Mouse (Mus musculus) R1 (cell line): ENCODE data around the gene Slc22a18.
"Not testable (repeated sequence)": the region's sequence is repeated elsewhere in the genome, so short reads cannot be mapped to it uniquely, and the experiment has no call there.

Experiments used
- DNase-seq: peaks from one replicate; pipeline ENCODE4 v3.0.0-alpha.2; 2018; ENCODE audit warnings: low read depth, low spot score

Gene Slc22a18

GRCm38 (mm10) chr7:143503926-143504325 is 30.4 kb downstream of the Slc22a18 start:
- DNase-seq = no peak

- DNase-seq = peak; percentile 59
Observed at GRCm38 (mm10) chr7:143505411-143505810, 31.9 kb downstream of the Slc22a18 start.

- peak; percentile 92 for DNase-seq
Observed at GRCm38 (mm10) chr7:143505823-143506222, 32.3 kb downstream of the Slc22a18 start.

- peak; percentile 46 for DNase-seq
Observed at GRCm38 (mm10) chr7:143506271-143506670, 32.7 kb downstream of the Slc22a18 start.

GRCm38 (mm10) chr7:143506675-143507074 is 33.1 kb downstream of the Slc22a18 start:
- DNase-seq = peak; percentile 87

- no peak for DNase-seq
Observed at GRCm38 (mm10) chr7:143509566-143509965, 36.0 kb downstream of the Slc22a18 start.

GRCm38 (mm10) chr7:143510593-143511334 is 37.2 kb downstream of the Slc22a18 start:
- DNase-seq = no peak

GRCm38 (mm10) chr7:143511335-143511712 is 37.8 kb downstream of the Slc22a18 start:
- no peak for DNase-seq

- DNase-seq = no peak
Observed at GRCm38 (mm10) chr7:143513763-143514415, 40.4 kb downstream of the Slc22a18 start.

GRCm38 (mm10) chr7:143514416-143514768 is 40.9 kb downstream of the Slc22a18 start:
- DNase-seq = no peak

GRCm38 (mm10) chr7:143519333-143519732 is 45.8 kb downstream of the Slc22a18 start:
- DNase-seq = peak; percentile 27

GRCm38 (mm10) chr7:143532410-143532809 is 58.9 kb downstream of the Slc22a18 start:
- no peak for DNase-seq

GRCm38 (mm10) chr7:143533284-143533683 is 59.7 kb downstream of the Slc22a18 start:
- DNase-seq = no peak

- DNase-seq = no peak
Observed at GRCm38 (mm10) chr7:143536251-143536650, 62.7 kb downstream of the Slc22a18 start.

- DNase-seq = not testable (repeated sequence)
Observed at GRCm38 (mm10) chr7:143538229-143538628, 64.7 kb downstream of the Slc22a18 start.

GRCm38 (mm10) chr7:143538671-143539070 is 65.1 kb downstream of the Slc22a18 start:
- no peak for DNase-seq

GRCm38 (mm10) chr7:143544368-143544767 is 70.8 kb downstream of the Slc22a18 start:
- DNase-seq = peak; percentile 71

GRCm38 (mm10) chr7:143546554-143546953 is 73.0 kb downstream of the Slc22a18 start:
- no peak for DNase-seq

GRCm38 (mm10) chr7:143548231-143548961 is 74.9 kb downstream of the Slc22a18 start:
- DNase-seq = peak; percentile 78
